7 mouse cellular contexts compared by ENCODE assay signal in the genomic region with DNA sequence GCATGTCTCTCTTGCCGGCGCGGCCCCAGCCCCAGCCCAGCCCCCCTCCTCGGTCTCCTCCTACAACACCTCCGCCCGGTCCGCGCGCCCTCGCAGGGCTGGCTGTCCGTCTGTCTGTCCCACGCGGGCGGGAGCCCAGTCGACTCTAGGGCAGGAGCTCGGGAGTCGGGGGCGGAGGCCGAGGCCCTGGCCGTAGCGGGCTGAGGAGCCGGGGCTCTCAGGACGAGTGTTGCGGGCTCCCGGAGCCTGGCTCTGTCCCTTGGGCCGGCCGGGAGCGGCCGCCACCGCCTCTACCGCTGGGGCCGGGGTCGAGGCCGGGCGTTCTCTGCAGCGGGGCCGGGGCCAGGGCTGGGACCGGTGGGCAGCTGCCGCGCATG.
A peak's percentile ranks its signal among the peaks of the same experiment; 100 is the strongest.
DNase-seq lines count a peak whose midpoint lies in the region; ATAC-seq and TF ChIP-seq lines count a peak whose summit lies in the region.

No protein-coding gene starts in this region.

- peak overlapping the region; percentile 73 for H3K9ac ChIP-seq in heart, embryonic 14.5 days (ENCODE audit: low read length)
- H3K9ac ChIP-seq in limb, embryonic 11.5 days (ENCODE audit: low read length): peak overlapping the region; percentile 61

- WGBS in thymus, adult 2 months: 2% methylated on average over 40 of the region's 40 CpGs
- 0% methylated on average over 38 of the region's 40 CpGs for WGBS in heart, embryonic 14.5 days
- WGBS in limb, embryonic 11.5 days: 1% methylated on average over 32 of the region's 40 CpGs

- H3K4me3 ChIP-seq in thymus, adult 2 months (ENCODE audit: control insufficient read depth, insufficient read depth, low read length): peak overlapping the region; percentile 14; the same call in 1 of the 2 replicates
- H3K4me3 ChIP-seq in heart, embryonic 14.5 days (ENCODE audit: control insufficient read depth in 1 of 2, insufficient read depth in 1 of 2, low read depth in 1 of 2, low read length in 2 of 2): peak overlapping the region; percentile 63 to 67
- H3K4me3 ChIP-seq in limb, embryonic 11.5 days (ENCODE audit: low read depth, low read length): peak overlapping the region; percentile 55
- no peak overlapping the region for H3K4me3 ChIP-seq in myocyte

- H3K27me3 ChIP-seq in thymus, adult 2 months (ENCODE audit: control insufficient read depth, insufficient read depth, low read length): peaks cover 9% of the 10 kb centered on the region
- peaks cover 63% of the 10 kb centered on the region for H3K27me3 ChIP-seq in heart, embryonic 14.5 days (ENCODE audit: control insufficient read depth, insufficient read depth, low read length)
- H3K27me3 ChIP-seq in limb, embryonic 11.5 days (ENCODE audit: control insufficient read depth, insufficient read depth, low read length): peaks cover 44% of the 10 kb centered on the region
- H3K27me3 ChIP-seq in myocyte (ENCODE audit: control insufficient read depth, insufficient read depth, insufficient read length): peaks cover 49% of the 10 kb centered on the region

- no peak for ATAC-seq in heart, embryonic 14.5 days (ENCODE audit: insufficient number of reproducible peaks, insufficient read depth, low FRiP score, low read depth)
- ATAC-seq in limb, embryonic 11.5 days (ENCODE audit: insufficient number of reproducible peaks, low FRiP score, low TSS enrichment, low read depth): peak; percentile 52
- no peak for ATAC-seq in CD4-positive, CD25-positive, alpha-beta regulatory T cell, adult 4 months

- peak overlapping the region; percentile 96 for H3K4me2 ChIP-seq in heart, embryonic 14.5 days (ENCODE audit: low read length)
- peak overlapping the region; percentile 99 for H3K4me2 ChIP-seq in limb, embryonic 11.5 days (ENCODE audit: low read depth, severe bottlenecking)
- peak overlapping the region; percentile 77 for H3K4me2 ChIP-seq in myocyte (ENCODE audit: low read depth)

- H3ac ChIP-seq in myocyte (ENCODE audit: control insufficient read depth, insufficient read length): peak overlapping the region; percentile 8

- H3K27ac ChIP-seq in thymus, adult 2 months (ENCODE audit: control insufficient read depth, insufficient read depth, low read length): no peak overlapping the region
- H3K27ac ChIP-seq in heart, embryonic 14.5 days (replicated peaks in 1 of 2; ENCODE audit: control insufficient read depth in 1 of 2, insufficient read depth in 1 of 2, low read depth in 2 of 2, low read length in 2 of 2): no peak overlapping the region
- H3K27ac ChIP-seq in limb, embryonic 11.5 days (replicated peaks; ENCODE audit: low read depth, low read length): no peak overlapping the region

- H3K36me3 ChIP-seq in thymus, adult 2 months (ENCODE audit: control insufficient read depth, insufficient read depth, low read length): no peaks in the 10 kb centered on the region
- no peaks in the 10 kb centered on the region for H3K36me3 ChIP-seq in heart, embryonic 14.5 days (ENCODE audit: control insufficient read depth, insufficient read depth, low read length)
- no peaks in the 10 kb centered on the region for H3K36me3 ChIP-seq in limb, embryonic 11.5 days (ENCODE audit: control insufficient read depth, insufficient read depth, low read length)
- no peaks in the 10 kb centered on the region for H3K36me3 ChIP-seq in myocyte (ENCODE audit: control insufficient read depth, insufficient read depth)

- peaks cover 24% of the 10 kb centered on the region for H3K4me1 ChIP-seq in thymus, adult 2 months (replicated peaks; ENCODE audit: control insufficient read depth, insufficient read depth, low read length)
- peaks cover 15 to 30% of the 10 kb centered on the region in 2 experiments for H3K4me1 ChIP-seq in heart, embryonic 14.5 days (ENCODE audit: control insufficient read depth in 2 of 2, insufficient read depth in 2 of 2, low read length in 2 of 2)
- peaks cover 21% of the 10 kb centered on the region for H3K4me1 ChIP-seq in limb, embryonic 11.5 days (ENCODE audit: control insufficient read depth, insufficient read depth, low read length)

- TF ChIP-seq POLR2A in thymus, adult 2 months (IDR thresholded peaks at IDR 0.05; ENCODE audit: control insufficient read depth, extremely low read depth, insufficient read depth, low read length, poor library complexity): no peak
- TF ChIP-seq POLR2A in myocyte (IDR thresholded peaks at IDR 0.05; ENCODE audit: insufficient read length, low read depth): no peak

- no peaks in the 10 kb centered on the region for H3K79me2 ChIP-seq in myocyte (ENCODE audit: control insufficient read depth, insufficient read depth)

- H3K9me3 ChIP-seq in heart, embryonic 14.5 days (ENCODE audit: control insufficient read depth, low read length): no peaks in the 10 kb centered on the region
- H3K9me3 ChIP-seq in limb, embryonic 11.5 days (ENCODE audit: control insufficient read depth, low read length): no peaks in the 10 kb centered on the region

- no peak for TF ChIP-seq CTCF in thymus, adult 2 months (IDR thresholded peaks at IDR 0.05; ENCODE audit: borderline replicate concordance, control insufficient read depth, extremely low read depth, insufficient read depth, low read length, poor library complexity)

- no peak for DNase-seq in thymus, adult 2 months
- DNase-seq in thymus, postnatal 0 days (ENCODE audit: low spot score): no peak
- peak; percentile 58 to 59 for DNase-seq in cerebellum, postnatal 36 days
- DNase-seq in limb, embryonic 11.5 days (ENCODE audit: low spot score): no peak

TF ChIP-seq in myocyte, 11 proteins besides CTCF, POLR2A, EP300 and RAD21:
- TF ChIP-seq TCF3 (IDR thresholded peaks at IDR 0.05; ENCODE audit: insufficient read length, low read depth) (no peak), MYOG (IDR thresholded peaks at IDR 0.05; ENCODE audit: control insufficient read depth in 1 of 3, insufficient read depth in 1 of 3, insufficient read length in 2 of 3, low read depth in 2 of 3) (no peak), SRF (IDR thresholded peaks at IDR 0.05; ENCODE audit: control insufficient read depth, insufficient read length, low read depth) (no peak), CEBPB (IDR thresholded peaks at IDR 0.05; ENCODE audit: insufficient read depth, poor library complexity, severe bottlenecking) (no peak), POLR2AphosphoS2 (IDR thresholded peaks at IDR 0.05; ENCODE audit: insufficient read length, low read depth) (no peak), REST (IDR thresholded peaks at IDR 0.05; ENCODE audit: insufficient read depth, insufficient read length) (no peak), MYOD1 (IDR thresholded peaks at IDR 0.05; ENCODE audit: control insufficient read depth in 1 of 3, insufficient read length in 2 of 3, low read depth in 2 of 3) (no peak), USF1 (IDR thresholded peaks at IDR 0.05; ENCODE audit: low read depth) (no peak), MAX (IDR thresholded peaks at IDR 0.05; ENCODE audit: low read depth) (no peak), E2F4 (IDR thresholded peaks at IDR 0.05; ENCODE audit: insufficient read depth) (no peak), TCF12 (IDR thresholded peaks at IDR 0.05; ENCODE audit: insufficient read depth, poor library complexity, severe bottlenecking) (no peak)
TF ChIP-seq in myocyte: peak in this region for 0.

Comparison
In these comparisons a context has a peak if more than half of its experiments do, and no peak if none do; other contexts are left out.
1. DNase-seq: peak in cerebellum, postnatal 36 days (2 of 2); none in thymus, adult 2 months (single experiment), thymus, postnatal 0 days (single experiment) and limb, embryonic 11.5 days (single experiment).
2. Peak in every context shown above with its lines, with median percentiles within 50 percentile points of each other: H3K4me2 ChIP-seq.